Mouse (Mus musculus) forebrain, embryonic 11.5 days (tissue): Measurements from ENCODE around the gene Armc2. TPM values are rescaled to one million over a fixed set of nuclear protein-coding genes. Genes with fewer than 3 reads are reported as not detected.

ENCODE experiments used
- ATAC-seq: fragments of 200-750 bp; cut with Nextera tagmentation; replicated peaks from 2 replicates; pipeline ENCODE4 v1.8.0; 2017; ENCODE audit warnings: moderate TSS enrichment; ENCODE audit not compliant: low FRiP score
- DNase-seq: peaks from one replicate; pipeline ENCODE4 v3.0.0-alpha.2; 2017; ENCODE audit warnings: low spot score
- H3K27ac ChIP-seq: fragments of 300-500 bp; sonication (generic); 2 replicates; pipeline ENCODE4 v1.5.1; 2014; ENCODE audit warnings: low read depth, low read length
- H3K27me3 ChIP-seq: fragments of 300-500 bp; sonication (generic); 2 replicates; pipeline ENCODE4 v1.6.1; 2014; ENCODE audit warnings: mild to moderate bottlenecking, low read length, mixed read lengths; ENCODE audit not compliant: control insufficient read depth, insufficient read depth
- H3K36me3 ChIP-seq: fragments of 300-500 bp; sonication (generic); 2 replicates; pipeline ENCODE4 v1.6.1; 2014; ENCODE audit warnings: mild to moderate bottlenecking, low read length, moderate library complexity, mixed read lengths; ENCODE audit not compliant: control insufficient read depth, insufficient read depth
- H3K4me1 ChIP-seq: fragments of 300-500 bp; sonication (generic); replicated peaks from 2 replicates; pipeline ENCODE4 v1.6.1; 2014; ENCODE audit warnings: low read length, mixed read lengths; ENCODE audit not compliant: control insufficient read depth, insufficient read depth
- H3K4me2 ChIP-seq: fragments of 300-500 bp; sonication (generic); 2 replicates; pipeline ENCODE4 v1.6.1; 2014; ENCODE audit warnings: low read depth, mild to moderate bottlenecking, low read length, moderate library complexity, mixed read lengths; ENCODE audit not compliant: severe bottlenecking
- H3K4me3 ChIP-seq: fragments of 300-500 bp; sonication (generic); 2 replicates; pipeline ENCODE4 v1.5.1; 2014; ENCODE audit warnings: low read depth, low read length
- H3K9ac ChIP-seq: fragments of 300-500 bp; sonication (generic); 2 replicates; pipeline ENCODE4 v1.6.1; 2014; ENCODE audit warnings: low read length
- H3K9me3 ChIP-seq: fragments of 300-500 bp; sonication (generic); 2 replicates; pipeline ENCODE4 v1.6.1; 2016; ENCODE audit warnings: low read length, mixed read lengths; ENCODE audit not compliant: control insufficient read depth
- WGBS: fragments of 180-500 bp; shearing (Covaris S2); extraction: QIAGEN DNeasy Blood & Tissue Kit; methylation state at CpG from one replicate; pipeline ENCODE4 v1.1.7; 2014; 5-methylcytosine and 5-hydroxymethylcytosine counted together
- polyA plus RNA-seq: library from polyadenylated mRNA; unstranded; fragments of >200 nt; fragmentation: Nextera tagmentation; extraction: Ambion mirVana; gene quantifications from 2 replicates; pipeline ENCODE4 v1.2.1, GENCODE M21; 2014

Gene Armc2
- polyA plus RNA-seq, 1 experiment from 2014 or later, result 4.5 TPM

DNA sequence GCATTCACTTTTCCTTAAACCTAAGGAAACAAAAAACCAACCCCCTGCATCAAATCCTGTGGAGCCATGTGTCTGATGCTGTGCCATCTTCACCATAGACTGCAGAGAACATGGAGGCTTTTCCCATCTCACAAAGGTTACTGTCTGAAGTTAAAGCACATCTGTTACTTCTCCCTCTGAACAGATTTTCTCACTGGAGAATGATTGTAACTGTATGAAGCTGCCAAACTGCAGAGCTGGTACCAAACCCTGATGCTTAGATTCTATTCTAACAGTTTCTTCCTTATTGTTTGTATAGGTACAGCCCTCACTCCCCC lies 151.4 kb downstream of the Armc2 start:
- ATAC-seq (no peak), DNase-seq (no peak)
- H3K27ac ChIP-seq, result no peak overlapping the region
- H3K4me2 ChIP-seq, result no peak overlapping the region
- H3K27me3 ChIP-seq, result no peaks in the 10 kb centered on the region
- H3K9me3 ChIP-seq, result no peaks in the 10 kb centered on the region
- no peak overlapping the region for H3K9ac ChIP-seq
- H3K4me1 ChIP-seq, result no peaks in the 10 kb centered on the region
- no peak overlapping the region for H3K4me3 ChIP-seq
- no peaks in the 10 kb centered on the region for H3K36me3 ChIP-seq

DNA sequence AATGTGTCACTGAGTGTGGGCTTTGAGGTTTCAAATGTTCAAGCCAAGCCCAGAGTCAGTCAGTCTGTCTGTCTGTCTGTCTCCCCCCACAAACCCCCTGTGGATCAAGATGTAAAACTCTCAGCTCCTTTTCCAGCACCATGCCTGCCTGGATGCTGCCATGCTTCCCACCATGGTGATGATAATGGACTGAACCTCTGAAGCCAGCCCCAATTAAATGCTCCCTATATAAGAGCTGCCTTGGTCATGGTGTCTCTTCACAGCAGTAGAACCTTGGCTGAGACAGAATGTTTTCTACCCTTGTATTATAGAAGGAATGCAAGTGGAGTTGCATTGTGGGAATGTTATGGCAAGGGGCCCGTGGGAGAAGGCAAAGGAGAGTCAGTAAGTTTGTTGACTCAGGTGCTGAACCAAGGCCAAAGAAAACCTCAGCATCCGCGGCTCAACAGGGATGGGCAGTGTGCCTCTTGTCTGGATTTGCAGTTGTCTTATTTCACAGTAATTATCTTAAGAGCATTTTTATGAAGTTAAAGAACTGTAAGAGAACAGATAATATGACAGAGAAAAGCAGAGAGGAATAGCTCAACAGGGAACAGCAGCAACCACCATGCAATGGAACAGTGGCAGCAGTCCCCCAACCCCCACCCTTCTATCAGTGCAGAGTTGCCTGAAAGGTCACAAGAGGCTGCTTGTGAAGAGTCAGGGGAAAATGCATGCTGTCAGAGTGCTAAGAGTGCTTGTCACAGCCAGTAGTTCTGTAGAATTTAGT lies 152.0 kb downstream of the Armc2 start:
- H3K4me3 ChIP-seq, result no peak overlapping the region
- no peaks in the 10 kb centered on the region for H3K4me1 ChIP-seq
- no peaks in the 10 kb centered on the region for H3K27me3 ChIP-seq
- WGBS, result 73% methylated on average over 3 of the region's 3 CpGs
- ATAC-seq, result no peak
- no peaks in the 10 kb centered on the region for H3K36me3 ChIP-seq
- H3K9me3 ChIP-seq, result no peaks in the 10 kb centered on the region
- H3K27ac ChIP-seq, result no peak overlapping the region
- H3K4me2 ChIP-seq, result no peak overlapping the region
- no peak overlapping the region for H3K9ac ChIP-seq
- no peak for DNase-seq

Other genes starting within 250 kb of the Armc2 start
- 25.8 and 27.1 TPM in 2 replicates for gene Cep57l1, start 208.6 kb downstream of the Armc2 start, polyA plus RNA-seq
- gene Sesn1, start 208.5 kb downstream of the Armc2 start, polyA plus RNA-seq, result 22.3 and 22.5 TPM in 2 replicates